Mouse (Mus musculus): ENCODE data around the gene Ftl1.

DNA sequence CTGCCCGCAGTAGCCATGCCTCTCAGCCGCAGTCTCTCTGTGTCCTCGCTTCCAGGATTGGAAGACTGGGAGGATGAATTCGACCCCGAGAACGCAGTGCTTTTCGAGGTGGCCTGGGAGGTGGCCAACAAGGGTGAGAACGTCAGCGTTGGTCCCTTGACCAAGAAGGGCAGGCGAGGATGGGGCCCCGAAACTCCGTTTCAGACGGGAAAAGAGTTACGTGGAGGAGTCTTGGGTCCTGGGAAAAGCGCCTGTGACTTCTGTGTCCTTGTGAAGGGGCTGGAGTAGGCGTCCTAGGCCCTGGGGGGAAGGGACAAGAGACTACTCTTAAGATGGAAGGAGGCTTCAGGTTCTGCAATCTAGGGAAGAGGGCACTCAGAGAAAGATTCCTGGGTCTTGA lies 24.6 kb downstream of the Ftl1 start:
- TF ChIP-seq CTCF (IDR thresholded peaks at IDR 0.05; ENCODE audit: borderline replicate concordance, insufficient read depth, low read length) = no peak
- TF ChIP-seq POLR2A (IDR thresholded peaks at IDR 0.05; ENCODE audit: low read depth, low read length) = no peak
